Mouse (Mus musculus) kidney, adult 8-10 months (tissue): Measurements from ENCODE around the gene Pde4b.

Experiments used
- DNase-seq, 2 experiments: peaks; one replicate each; pipeline ENCODE4 v3.0.0; 2022

The Pde4b gene

GRCm38 (mm10) chr4:102582963-102583362 is 495.6 kb downstream of the Pde4b start:
- DNase-seq: no peak

- DNase-seq: no peak
Measured at GRCm38 (mm10) chr4:102583469-102583868, 496.1 kb downstream of the Pde4b start.

- peak; percentile 79 to 92 for DNase-seq
Measured at GRCm38 (mm10) chr4:102584601-102585265, 497.4 kb downstream of the Pde4b start.

DNA sequence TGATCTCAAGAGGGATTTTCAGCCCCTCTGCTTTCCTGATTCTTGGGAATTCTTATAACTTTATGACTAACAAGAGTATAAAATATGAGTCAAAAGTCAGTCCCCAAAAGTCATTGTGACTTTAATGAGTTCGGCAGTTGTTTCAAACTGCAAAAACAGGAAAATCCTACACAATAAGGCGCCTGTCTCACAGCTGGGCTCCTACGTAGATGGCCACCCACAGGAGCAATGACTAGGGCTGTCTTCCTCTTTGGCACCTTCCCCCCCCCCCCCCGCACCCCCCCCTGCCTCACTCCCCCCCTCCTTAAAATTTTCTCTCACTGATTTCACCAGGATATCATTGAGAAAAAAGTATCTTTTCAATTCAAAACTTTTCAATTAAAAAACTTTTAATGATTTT is 498.2 kb downstream of the Pde4b start:
- DNase-seq: no peak

DNA sequence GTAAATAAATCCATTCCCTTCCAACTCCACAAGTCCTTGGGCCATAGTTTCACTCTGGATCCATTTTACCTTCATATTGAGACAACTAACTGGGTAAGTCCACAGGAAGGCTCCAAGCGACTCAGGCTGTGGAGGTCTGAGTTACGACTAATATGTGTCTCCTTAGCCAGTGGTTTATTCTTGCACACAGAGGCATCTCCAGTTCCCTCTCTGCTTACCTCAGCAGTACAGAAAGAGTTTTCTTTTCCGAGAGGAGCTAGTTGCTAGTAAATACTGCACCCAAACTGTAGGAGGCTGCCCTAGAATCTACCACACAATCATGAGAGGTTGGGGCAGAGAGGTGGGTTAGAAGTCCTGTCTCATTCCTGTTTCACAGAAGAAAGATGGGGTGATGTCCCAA is 499.4 kb downstream of the Pde4b start:
- no peak for DNase-seq

- DNase-seq: peak; percentile 46 to 51
Measured at GRCm38 (mm10) chr4:102588668-102589455, 501.5 kb downstream of the Pde4b start.

DNA sequence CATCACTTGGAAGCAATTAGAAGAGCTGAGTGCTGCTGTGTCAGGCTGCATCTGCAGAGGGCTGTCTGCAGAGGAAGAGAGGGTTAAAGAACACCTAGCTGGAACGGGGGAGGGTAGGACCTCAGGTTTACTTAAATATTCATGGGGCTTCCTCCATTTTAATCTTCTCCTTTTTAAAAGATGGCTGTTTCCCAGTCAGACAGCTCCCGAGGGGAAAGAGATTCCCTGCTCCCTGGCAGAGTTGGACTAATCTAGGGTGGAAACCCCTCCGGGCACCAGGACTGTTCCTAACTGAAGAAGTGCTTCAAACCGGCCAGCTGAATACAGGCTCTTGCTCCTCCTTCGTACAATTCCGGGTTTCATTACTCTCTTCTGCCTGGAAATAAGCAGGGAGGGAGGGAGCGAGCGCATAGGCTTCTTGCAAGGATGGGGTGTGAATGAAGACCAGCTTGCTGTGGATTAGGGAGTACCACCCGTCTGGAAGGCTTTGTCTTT is 502.2 kb downstream of the Pde4b start:
- peak; percentile 37 to 59 for DNase-seq

DNA sequence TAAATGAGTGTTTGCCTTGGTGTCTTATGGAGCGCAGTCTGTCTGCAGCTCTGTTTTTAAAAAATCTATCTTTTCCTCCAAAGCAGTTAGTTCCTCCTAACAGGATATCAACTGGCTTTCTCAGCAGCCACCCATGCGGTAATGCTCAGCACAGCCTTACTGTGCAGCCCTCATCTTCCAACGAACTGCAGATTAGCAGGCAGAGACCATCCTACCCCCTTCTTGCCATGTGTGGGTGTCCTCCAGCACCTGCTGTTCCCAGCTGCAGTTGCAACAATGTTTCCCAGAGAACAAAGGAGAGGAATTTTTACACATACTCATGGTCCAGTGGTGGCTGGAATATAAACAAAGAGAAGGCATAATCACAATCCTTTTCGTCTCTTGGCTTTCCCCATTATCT is 504.5 kb downstream of the Pde4b start:
- no peak for DNase-seq

GRCm38 (mm10) chr4:102592541-102592940 is 505.2 kb downstream of the Pde4b start:
- DNase-seq: no peak

GRCm38 (mm10) chr4:102593631-102594030 is 506.3 kb downstream of the Pde4b start:
- DNase-seq: no peak

DNA sequence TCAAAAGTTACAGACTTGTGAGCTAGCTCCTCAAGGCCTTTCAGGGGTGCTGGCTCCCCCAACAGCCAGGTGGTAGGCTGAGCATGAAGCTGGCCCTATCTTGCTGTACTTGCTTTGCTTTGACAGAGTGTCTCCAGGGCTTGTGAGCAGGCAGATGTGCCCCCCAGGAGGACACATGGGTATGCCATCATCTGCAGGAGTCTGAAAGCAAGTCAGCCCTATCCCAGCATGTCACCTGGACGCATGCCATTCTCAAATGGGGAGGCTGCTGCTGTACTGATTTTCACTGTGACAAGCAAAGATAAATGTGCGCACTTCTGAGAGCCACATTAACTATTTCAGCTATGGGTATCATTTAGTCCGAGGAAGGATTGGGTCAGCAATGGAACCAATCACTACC is 507.2 kb downstream of the Pde4b start:
- DNase-seq: no peak

DNA sequence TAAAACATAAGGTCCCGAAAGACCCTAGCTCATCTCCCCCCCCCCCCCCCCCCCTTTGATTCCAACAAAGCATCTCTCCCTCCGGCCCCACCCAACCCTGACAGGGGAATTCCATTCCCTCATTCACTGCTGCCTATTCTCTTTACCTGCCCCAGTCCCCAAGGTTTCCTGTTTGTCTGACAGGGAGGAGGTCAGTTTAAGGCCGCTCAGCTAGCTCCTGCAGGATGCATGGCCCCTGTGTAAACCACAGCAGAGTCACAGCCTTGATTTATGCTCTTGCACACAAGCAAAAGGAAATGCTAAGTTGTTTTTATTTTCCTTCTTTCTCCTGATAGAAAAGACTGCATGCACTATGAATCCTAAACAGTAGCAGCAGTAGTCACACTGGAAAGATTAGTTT is 516.6 kb downstream of the Pde4b start:
- no peak for DNase-seq

- no peak for DNase-seq
Measured at GRCm38 (mm10) chr4:102605231-102605630, 517.9 kb downstream of the Pde4b start.

DNA sequence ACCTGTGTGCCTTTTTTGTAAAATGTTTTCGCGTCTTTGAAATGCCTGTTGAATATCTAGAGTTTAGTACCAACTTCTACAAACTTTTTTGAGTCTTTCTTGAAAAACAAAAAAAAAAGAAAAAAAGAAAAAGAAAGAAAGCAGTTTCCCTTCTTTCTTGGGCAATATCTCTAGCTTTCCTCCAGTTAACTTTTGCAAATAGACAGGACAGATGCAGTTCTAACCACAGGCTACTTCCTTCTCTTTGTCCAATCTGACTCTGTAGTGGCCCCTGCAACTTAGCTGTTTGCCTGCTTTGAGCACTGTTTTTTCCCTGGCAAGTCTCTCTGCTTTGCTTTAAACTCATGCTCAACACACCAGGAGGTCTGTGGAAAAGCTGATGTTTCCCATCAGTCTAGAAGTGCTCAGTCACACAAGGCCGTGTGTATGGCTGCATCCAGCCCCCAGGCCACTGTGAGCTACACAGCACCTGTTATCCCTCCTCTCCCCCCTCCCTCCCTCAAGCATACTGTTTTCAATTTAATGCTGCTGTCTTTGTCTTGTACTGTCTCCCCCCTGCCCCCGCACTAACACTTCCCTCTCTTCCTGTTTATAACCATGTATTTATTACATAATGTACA is 518.5 kb downstream of the Pde4b start:
- no peak for DNase-seq

DNA sequence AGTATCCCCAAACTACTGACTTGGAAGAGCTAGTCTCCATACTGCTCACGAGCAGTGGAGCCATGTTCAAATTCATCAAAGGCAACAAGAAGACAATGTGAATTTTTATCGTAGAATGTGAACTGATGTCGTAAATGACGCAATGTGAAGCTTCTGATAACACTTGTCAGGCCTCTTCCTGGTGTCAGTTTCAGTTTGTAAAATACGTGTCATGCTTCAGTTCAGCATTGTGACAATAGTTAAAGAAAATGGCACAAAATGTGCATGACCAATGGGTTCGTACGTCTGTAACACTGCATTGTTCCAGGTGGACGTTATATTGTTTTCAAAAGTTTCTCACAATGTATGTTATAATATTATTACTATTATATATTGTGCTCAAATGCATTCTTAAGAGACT is 519.5 kb downstream of the Pde4b start:
- no peak for DNase-seq

DNA sequence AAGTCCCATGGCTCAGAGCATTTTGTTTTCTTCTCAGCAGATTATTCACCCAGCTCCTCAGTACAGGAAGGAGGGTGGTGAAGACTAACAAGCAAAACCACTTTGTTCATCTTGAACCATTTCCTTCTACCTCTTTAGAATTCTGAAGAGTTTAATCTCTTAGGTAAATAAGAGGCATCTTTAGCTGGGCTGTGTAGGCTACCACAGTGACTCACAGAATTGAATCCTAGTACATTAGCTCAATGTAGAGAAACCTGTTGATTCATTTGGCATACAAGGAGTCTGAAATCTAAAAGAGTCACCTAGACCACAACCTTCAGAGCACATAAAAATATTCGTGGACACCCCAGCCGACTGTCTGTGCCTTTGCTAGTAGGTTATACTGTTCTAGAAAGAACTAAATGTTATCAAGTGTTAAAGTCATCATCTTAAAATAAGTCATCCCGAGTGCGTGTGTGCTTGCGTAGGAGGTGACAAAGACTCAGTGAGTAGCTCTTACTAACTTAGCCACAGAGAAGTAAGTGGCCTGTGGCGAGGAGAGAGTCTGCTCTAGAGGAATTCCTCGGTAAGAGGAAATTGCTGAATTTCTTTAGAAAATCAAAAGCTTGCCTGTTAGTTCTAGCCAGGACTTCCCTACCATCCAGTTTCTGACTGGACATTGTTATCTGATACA is 520.5 kb downstream of the Pde4b start:
- DNase-seq: no peak

- DNase-seq: no peak
Measured at GRCm38 (mm10) chr4:102612596-102612995, 525.3 kb downstream of the Pde4b start.

DNA sequence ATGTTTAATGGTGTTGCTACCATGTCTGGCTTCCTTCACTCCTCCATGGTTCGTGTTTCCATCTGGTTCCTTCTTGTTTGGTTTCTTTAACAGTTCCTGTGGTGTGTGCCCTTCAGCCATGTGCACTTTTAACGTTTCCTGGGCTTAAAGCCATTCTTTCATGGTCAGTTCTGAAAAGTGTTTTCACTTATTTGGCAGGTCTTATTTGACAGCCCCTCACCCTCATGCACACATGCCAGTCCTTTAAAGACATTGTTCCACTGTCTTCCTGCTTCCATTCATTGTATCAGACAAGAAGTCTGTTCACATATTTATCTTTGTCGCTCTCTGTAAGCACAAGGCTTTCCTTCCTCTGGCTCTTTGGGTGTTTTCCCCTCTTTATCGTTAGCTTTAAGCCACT is 530.4 kb downstream of the Pde4b start:
- DNase-seq: no peak

GRCm38 (mm10) chr4:102618609-102619008 is 531.3 kb downstream of the Pde4b start:
- DNase-seq: no peak

DNA sequence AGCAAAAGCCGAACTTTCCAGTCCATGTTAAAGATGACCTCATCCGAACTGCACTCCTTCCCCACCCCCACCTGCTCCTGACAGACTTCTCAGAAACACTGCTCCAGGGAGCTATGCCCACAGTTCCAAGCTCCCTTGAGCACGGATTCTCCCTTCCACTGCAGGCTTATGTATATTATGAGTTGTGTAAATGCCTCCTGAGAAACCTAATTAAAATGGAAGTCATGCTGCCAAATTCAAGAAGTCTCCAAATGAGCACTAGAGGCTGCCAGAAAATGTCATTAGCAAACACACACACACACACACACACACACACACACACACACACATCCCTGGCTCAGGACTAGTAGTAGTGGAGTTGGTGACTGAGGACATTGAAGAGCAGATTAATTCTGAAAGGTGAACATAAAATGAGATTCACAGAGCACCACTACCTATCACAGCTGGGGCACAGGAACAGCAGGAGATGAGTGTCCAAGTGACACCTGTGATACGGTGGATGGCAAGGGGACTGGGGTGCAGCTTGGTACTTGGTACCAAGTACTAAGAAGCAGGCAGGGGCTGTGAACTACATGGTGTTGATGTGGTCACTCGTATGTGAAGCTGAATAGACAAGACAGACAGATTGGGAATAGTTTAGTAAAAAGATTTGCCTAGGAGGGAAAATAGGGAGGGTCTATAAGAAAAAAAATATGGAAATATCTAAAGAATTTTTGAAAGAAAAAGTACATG is 533.0 kb downstream of the Pde4b start:
- no peak for DNase-seq

GRCm38 (mm10) chr4:102621120-102621519 is 533.8 kb downstream of the Pde4b start:
- no peak for DNase-seq

DNA sequence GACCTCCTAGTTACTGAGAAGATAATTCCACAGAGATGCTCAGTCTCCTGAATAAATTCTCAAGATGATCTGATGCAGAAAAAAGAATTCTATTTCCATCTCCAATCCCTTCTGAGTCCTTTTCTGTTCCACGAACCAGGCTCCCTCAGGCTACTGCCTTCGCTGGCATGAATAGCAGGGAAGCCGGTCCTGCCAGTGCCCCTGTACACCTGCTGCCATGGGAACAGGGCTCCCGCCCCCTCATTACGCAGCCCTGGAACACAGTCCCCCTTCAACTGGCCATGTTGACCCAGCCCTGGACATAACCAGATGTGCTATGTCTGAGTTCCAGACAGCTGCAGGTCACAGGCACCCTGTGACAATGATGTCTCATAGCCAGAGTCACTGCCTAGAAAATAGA is 535.6 kb downstream of the Pde4b start:
- DNase-seq: peak in 1 of 2 experiments; percentile 6
